Mouse (Mus musculus): Measurements from ENCODE around the gene Ptpn1.
A peak's percentile ranks its signal among the peaks of the same experiment; 100 is the strongest.

Gene Ptpn1

DNA sequence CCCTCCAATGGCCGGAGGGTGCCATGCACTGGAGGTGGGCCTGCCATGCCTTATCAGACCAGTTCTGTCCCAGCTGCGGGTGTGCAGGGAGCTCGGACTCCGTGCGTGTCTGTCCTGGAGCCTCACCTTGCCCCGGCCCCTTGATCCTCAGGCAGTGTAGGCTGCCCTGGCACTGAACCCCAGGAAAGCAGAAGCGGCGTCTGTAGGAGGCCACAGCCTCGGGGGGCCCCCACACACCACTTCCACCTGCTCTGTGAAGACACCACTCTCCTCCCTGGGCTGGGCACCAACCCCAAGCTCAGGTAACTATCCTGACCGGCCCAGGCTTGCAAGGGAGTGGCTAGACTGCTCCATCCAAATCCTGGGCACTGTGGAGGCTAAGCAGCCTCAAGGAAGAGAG is 48.5 kb downstream of the Ptpn1 start:
- no peak for DNase-seq

DNA sequence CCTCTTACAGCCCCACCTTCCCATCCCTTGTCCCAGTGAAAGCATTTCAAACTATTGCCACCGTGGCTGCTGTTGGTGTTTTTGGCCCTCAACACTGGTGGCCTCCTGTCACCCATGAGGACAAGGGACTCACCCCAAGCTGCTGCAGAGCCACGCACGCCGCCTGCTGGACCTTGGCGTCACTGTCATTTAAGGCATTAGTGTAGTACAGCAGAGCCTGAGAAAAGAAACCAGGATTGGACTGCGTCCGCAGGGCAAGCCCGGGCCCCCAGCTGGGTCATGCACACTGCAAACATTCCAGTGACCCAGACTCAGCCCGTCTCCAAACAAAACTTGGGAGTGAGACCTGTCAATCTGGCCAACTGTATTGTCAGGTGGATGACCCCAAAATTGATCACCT is 50.8 kb downstream of the Ptpn1 start:
- no peak for DNase-seq

DNA sequence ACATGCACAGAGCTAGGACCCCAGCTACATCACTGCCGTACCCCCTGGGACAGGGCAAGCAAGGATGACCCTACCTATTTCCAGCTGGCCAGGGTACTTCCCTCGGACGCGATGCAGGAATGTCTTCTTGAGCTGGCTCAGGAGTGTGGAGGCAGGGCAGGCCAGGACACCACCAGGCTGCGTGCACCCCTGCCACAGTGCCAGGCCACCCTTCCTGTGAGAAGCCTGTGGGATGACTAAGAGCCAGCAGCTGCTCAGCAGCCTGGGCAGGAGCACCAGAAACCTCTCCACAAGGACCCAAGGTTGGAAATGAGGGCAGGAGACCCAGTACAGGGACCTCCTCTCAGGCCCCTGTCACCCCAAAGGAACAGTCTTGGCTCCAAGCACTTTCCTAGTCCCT is 52.5 kb downstream of the Ptpn1 start:
- DNase-seq = no peak

DNA sequence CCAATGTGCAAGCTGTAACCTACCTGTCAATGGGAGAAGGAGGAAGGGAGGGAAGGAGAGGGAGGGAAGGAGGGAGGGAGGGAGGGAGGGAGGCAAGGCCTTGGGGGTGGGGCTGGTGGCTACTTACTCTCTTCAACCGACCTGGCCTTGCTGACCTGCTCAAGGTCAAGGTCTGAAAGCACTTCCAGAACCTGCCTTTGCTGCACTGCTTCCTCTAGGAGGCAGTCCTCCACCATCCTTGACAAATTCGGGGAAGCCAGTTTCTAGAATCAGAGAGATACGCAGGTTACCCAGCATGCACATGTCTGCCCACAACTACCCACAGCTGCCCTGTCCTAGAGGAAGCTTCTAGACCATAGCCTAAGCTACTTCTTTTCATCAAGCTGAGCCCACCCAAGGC is 53.1 kb downstream of the Ptpn1 start:
- DNase-seq = no peak

DNA sequence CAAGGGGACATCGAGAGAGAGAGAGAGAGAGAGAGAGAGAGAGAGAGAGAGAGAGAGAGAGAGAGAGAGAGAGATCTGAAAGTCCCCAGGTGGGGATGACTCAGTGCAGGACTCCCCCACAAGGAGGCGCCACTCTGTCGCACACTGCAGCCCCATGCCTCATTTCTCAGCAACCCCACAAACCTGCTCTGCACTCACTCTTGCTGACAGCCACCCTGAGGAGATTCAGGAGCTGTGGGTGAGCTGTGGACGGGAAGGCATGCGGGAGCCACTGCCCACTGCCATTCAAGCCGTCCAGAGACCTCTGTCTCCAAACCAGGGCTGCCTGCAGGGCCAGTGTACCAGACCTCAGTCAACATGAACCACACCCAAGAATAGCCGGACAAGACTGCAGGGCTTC is 54.9 kb downstream of the Ptpn1 start:
- DNase-seq = peak; percentile 55

DNA sequence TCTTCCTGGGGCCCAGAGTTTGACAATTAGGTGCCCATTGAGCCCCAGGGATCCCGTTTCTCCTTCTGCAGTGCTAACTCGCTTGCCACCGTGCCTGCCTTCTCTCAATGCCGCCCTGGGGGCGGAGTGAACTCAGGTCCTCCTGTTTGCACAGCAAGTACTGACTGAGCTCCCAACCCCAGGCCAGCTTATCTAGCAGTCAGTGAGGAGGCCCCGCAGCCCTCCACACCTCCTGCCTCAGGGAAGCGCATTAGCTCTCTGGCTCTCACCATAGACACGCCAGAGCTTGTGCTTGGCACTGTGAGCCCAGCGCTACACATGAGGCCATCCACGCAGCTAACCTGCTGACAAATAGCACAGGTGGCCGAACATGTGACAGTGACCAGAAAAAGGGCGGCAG is 55.8 kb downstream of the Ptpn1 start:
- no peak for DNase-seq

DNA sequence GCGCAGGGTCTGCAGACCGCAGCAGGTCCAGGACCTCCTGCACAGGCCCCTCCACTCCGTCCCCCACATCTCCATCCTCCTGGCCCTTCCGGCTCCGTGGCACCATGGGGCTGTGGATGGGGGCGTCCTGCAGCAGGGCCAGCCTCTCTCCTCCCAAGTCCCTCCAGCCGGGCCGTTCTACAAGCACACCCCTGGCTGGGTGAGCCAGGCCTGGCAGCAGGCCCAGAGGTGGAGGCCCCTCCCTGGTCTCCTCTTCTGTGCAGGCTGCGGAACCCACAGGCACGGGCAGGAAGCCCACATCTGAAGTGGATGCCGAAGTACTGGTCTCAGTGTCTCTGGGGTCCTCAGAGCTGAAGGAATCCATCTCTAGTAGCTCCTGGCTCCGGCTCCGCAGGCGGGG is 57.5 kb downstream of the Ptpn1 start:
- DNase-seq = peak; percentile 33

DNA sequence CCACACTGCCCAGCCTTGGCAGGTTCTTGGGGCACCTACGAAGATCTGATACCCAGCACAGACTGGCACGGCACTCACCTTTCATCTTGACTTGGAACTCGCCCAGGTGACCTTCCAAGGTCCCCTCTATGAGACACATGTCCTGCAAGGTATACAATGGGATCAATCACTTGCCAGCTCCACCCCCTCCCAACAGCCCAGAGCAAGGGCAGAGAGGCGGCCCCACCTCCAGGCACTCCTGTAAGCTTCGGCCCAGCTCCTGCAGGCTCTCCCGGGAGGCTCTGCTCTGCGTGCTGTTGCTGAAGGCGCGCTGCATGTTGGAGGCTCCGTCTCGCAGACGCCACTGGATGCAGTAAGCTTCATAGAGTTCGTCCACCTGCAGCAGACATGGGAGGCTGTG is 61.4 kb downstream of the Ptpn1 start:
- no peak for DNase-seq

DNA sequence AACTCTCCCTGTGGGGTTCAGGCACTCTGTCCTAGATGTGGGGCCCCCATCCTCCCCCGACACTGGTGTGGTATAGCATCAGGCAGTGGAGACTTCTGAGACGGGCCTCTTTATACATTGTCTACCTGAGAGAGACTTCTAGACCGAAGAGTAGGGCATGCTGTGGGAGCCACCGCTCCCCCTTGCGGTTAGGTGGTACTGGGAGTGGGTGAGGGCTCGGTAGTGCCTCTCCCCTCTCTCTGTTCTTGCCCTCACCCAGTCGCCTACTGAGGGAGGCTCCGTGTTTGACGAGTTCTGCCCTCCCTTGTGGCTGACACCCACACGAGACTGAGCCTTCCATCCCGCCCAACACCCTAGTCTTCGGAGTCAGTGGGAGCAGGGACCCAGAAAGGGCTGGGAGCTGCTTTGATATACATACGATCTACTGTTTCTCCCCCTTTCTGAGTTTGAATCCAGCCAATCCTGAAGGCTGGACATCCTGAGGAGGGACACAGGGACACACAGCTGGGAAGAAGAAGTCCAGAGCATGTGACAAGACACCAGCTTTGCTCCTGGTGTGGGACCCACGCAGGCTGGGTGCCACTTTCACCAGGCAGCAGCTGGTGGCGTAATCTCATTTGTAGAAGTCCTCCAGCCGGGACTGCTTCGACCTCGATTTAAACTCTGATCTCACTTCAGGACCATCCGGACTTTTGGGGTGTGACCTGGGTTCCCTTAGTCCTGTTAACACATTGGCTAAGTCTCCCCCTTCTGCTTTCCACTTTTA is 64.2 kb downstream of the Ptpn1 start:
- DNase-seq = peak; percentile 45

DNA sequence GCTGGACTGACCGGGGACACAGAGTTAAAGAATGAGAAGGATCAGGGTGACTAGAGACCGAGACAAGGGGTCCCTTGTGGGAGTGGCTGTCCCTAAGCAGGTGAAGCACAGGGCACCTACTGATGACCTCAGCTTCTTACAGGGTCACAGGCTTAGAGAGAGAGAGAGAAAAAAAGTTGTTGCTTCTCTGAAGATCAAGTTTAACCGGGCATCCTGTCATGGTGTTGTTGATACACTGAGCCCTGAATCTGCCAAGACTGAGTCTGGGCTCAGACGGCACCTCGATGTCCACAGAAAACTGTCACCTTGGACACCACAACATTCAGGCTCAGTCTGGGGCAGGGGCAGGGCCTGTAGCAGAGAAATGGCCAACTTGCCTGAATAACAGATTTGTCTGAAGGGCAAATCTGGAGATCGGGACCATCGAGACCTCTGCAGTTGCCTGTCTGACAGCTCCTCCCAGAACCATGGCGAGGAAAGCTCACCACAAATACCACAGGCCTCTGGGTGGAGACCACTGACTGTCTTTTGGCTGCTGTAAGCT is 64.9 kb downstream of the Ptpn1 start:
- DNase-seq = no peak

DNA sequence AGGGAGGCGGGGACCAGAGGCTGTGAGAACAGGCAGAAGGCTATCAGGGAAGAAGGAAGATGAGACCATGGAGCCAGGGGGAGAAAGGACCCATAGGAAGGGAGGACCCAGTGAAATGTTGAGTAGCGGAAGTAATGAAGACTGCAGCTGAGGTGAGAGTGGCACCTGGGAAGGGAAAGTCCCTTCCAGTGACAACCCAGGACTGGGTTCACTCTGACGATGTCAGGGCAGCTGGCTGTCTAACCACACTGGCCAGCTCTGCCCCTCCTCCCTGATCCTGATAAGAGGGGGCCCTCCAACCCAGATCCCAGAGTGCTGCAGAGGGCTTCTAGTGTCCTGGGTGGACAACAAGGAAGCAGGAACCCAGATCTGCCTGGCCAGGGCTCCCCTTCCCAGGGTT is 65.7 kb downstream of the Ptpn1 start:
- no peak for DNase-seq

DNA sequence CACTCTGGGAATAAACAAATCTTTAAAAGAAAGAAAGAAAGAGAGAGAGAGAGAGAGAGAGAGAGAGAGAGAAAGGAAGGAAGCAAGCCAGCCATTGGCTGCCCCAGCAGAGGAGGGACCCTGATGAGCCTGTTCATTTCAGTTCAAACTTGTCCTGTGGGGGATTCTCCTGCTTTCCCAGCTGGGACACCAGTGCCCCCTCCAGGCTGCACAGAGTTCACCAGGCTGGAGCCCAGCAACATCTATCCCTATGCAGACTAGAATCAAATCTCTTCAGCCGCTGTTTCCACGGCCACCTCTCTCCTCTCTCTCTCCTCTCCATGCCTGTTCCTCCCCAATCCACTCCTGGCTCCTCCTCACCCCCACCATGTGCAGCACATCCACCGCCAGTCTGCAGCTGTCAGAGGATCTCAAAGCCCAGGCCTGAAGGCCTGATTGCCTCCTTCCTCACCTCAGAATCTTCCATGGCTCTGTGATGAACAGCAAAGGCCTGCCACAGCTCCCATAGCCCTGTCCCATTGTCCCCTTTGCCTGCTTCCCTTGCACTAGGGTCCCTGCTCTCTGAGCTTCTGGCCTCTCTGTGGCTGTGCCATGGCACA is 67.4 kb downstream of the Ptpn1 start:
- DNase-seq = no peak

DNA sequence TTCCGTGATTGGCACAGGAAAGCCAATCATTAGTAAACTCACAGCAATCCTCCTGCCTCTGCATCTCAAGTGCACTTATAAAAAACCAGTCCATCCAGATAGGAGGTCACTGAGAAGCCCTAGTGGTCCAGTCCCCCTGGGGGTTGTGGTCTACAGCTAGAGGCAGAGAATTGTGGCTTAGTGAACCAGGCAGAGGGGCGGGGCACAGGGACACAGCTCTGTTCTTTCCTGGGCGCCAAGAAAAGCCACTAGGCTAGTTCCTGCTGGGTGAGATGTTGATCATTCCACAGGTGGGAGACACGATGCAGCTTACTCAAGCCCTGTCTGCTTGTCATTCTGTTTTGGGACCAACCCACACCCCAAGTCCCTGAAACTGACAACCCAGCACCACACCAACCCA is 70.3 kb downstream of the Ptpn1 start:
- no peak for DNase-seq

DNA sequence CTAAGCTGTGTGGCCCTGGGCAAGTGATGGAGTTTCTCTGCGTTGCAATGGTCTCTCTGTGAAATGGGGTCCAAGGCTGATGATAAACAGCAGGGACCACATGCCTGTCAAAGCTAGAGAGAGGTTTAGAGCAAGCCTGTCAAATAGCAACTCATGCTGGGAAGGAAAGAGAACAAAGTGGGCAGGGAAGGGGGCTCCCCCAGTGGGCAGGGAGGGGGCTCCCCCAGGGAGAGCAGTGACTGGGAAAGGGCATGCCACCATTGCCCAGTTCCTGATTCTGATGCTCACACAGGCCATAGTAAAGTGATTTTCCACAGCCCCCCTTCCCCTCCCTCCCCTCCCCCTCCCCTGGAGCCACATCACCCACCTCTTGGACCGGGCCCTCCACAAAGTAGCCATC is 71.0 kb downstream of the Ptpn1 start:
- no peak for DNase-seq

DNA sequence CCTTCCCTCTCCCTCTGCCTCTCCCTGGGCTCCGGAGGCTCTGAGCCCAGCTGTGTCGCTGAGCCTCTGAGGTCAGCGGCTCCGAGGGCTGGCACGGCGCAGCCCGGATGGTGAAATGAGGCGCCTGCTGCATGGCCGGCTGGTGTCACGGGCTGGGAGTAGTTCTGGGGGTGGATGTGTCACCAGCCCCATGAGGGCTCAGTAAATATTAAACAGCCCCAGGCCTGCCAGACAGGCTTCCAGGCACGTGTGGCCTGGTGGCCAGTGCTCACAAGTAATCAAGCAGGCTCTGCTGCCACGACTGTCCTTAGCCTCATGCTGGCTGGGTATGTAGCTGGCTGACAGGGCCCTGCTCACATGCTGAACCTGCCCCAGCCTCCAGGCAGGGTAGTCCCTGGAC is 71.6 kb downstream of the Ptpn1 start:
- DNase-seq = no peak

DNA sequence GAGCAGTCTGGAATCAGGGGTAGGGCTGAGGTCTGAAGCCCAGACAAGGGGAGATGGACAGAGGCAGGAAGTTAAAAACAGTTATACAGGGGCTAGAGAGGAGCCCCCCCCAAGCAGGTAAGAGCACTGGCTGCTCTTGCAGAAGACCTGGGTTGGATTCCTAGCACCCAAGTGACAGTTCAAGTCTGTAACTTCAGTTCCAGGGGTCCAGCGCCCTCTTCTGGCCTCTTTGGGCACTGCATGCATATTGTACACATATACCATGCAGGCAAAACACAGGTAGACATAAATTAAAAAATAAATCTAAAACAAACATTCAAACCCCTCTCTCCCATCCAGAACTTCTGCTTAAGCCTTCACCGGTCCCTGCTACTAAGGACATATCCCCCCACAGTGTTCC is 72.5 kb downstream of the Ptpn1 start:
- DNase-seq = no peak

DNA sequence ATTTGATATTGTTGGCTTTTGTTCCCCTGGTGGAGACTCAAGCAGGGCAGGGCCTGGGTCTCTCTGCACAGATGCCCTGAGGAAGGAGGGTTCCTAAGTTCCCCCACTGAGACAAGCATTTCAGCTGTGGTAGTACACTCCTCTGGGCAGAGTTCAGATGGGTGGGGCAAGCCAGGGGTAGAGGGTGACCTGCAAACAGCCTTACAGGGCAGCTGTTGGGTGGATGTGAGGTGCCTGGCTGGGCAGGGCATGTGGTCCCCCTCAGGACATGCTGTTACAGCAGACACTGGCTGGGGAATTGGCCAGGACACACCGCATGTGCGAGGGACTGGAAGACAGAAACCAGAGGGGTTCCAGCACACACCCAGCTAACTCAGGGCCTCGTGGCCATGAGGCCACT is 73.1 kb downstream of the Ptpn1 start:
- no peak for DNase-seq

DNA sequence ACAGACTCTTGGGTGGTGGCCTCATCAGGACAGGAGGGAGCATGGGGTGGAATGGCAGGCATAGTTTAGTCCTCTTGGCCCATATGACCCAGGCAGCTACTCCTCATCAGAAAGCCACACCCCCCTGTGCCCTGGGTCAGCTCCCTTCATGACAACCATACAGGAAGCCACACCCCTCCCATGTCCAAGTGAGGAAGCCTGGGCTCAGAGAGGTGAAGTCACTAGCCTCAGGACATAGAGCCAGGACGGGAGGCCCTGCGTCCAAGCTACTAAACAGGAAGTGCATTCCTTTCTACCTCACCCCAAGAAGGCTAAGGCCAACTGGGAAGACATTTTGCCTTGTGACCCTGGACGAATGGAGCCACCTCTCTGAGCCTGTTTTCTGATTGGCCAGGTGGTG is 73.8 kb downstream of the Ptpn1 start:
- no peak for DNase-seq

DNA sequence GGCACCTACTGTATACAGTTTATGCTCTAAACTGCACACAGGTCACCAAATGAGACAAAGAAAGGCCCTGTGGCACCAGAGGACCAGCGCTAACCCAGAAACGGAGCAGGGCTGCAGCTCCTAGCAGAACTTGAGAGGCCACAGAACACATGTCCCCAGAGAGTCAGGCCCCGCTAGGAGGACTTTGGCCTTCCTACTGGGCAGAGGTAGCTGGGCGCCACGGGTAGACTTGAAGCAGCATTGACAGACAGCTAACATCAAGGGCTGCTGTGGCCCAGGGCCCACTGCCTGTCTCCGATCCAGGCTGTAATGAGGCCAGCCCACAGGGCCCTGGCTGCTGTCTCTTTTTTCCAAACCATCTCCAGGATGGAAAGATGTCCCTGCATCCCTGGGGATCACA is 74.6 kb downstream of the Ptpn1 start:
- no peak for DNase-seq

DNA sequence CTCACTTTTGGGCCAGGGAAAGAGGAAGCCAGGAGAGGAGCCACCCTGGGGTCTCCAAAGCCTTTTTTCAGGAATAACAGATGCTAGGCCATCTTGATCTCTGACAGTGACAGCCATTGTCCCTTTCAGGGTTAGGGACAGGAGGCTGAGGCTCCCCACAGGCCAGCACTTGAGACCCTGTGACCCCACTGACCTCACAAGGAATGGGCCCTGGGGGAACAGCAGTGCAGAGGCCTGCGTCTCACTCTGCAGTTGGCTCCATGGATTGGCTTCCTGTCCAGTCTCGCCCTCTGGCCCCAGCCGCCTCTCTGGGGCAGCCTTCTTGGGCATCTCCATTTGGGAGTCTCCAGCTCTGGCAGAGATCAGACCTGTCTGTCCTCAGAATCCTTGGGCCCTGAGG is 76.3 kb downstream of the Ptpn1 start:
- DNase-seq = no peak

DNA sequence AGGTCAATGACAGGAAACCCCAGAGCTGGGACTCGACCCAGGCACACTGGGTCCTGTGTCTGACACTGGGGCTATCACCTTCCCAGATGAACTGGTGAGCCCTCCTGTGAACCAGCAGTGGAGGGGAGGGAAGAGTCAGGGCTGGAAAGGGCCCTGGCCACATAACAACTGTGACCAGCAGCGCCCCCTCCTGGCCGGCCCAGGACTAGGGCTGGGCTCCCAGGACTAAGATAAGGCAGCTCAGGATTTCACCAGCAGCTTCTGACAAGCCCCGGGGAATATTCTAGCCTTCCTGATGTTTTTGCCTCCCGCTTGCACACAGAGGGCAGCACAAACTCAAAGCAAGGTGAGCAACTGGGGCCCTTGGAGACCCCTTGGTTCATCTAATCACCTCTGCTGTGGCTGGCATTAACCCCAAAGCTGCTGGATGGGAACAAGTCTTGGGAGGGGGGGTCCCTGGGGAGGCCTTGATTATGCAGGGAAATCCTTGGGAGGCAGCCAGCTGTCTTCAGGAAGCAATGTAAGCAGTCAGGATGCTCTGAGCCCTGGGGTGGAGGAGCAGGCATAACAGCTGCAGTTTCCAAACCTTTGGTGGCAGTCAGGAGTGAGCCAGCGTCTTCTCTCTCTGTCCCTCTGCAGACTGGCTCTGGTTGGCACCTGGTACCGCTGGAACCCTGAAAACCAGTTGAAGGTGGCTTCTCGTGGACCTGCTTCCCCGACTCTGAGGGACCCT is 78.2 kb downstream of the Ptpn1 start, which contains the start of gene Ripor3:
Gene Ripor3, minus strand, starts transcription at position 683 of the 733 bp plus-strand sequence.
- DNase-seq = peak; percentile 73

DNA sequence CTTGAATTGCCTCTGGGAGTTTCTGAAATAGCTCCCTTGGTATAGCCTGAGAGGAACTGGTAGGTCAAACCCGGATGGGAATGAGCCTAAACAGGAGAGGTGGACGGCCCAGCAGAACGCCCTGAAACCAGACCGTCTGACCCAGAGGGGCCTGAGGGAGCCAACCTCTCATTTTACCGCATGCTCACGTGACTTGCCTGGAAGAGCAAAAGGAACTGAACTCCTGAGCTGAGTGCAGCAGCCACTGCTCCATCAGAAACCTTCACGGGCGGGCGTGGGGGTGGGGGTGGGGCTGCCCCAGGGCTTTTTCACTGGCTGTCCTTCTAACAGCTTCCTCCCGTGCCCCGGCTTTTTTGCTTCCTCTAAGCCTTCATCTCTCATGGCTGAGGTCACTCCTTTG is 79.0 kb downstream of the Ptpn1 start:
- DNase-seq = no peak

DNA sequence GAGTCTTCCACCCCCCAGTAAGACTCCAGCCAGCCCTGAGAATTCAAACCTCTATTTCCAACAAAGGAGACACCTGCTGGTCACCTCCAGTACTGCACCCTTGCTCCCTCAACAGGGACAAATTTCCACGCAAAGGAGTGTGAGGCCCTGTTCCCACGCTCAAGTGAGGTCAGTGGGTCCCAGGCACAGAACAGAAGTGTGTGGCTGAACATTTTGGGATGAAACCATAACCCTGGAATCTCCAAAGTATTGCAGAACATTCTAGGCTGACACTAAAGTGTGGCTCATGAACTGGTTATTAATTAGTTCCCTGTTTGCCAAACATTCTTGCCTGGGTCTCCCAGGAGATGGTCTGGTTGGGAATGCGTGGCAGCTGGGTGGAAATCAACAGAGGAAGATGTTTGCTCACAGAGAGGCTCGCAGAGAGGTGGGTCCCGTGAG is 85.1 kb downstream of the Ptpn1 start:
- peak; percentile 71 for DNase-seq

DNA sequence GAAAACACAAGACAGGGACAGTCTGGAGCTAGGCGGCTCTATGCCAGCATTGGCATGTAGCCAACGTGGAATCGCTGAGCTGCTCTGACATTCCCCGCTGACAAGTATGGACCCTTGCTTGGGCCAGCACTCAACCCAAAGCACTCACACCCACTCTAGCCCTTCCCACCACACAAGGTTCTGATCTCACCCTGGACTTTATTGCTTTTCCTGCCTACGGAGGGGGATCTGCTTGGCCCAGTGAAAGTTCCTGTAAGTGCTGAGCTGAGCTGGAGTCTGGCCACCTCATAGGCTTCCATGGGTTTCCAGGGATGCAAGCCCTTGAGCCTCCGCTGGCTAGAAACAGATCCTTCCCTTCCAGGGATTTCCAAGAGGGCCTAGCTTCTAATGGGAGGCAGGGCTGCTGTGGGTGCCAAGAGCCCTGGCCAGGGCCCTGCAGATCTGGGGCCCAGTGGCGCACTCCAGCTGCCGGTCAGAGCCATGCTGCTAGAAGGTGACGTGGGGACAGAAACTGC is 87.4 kb downstream of the Ptpn1 start:
- no peak for DNase-seq

Measured in thymus, postnatal 14 days (tissue).